Mouse (Mus musculus): ENCODE data around the gene Snx20. TPM values are rescaled to one million over a fixed set of nuclear protein-coding genes. Genes with fewer than 3 reads are reported as not detected.
A peak's percentile ranks its signal among the peaks of the same experiment; 100 is the strongest.

Snx20 gene
- total RNA-seq, 1 experiment = 1.4 TPM

DNA sequence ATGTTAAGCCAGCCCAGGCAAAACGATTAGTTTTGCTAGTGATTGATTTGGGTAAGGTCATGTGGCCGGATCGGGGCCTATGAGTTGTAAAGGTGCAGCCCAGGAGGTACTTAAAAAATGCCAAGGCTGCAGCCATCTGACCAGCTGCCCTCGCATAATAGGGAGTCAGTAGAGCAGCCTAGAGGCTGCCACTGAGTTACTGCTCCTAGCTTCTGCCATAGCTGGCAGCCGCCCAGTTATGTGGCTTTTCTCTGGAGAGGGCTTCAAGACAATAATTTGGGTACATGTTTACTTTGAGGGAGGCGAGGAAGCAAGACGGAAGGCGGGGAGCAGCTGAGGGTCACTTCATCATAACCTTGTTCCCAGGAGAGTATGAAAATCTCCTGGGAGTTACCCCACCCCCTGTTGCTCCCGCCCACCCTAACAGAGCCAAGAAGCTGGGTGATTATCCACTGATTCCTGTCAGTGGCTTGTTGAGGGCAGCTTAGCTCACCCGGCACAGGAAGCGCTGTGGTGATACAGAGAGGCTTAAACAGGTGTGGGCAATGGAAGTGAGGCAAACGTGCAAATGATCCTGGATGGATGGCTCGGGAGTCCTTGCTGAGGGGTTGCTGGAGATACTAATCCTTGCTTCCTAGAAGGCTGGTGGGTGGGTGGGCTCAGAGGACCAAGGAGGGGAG is 30.4 kb downstream of the Snx20 start:
- no peak overlapping the region for H3K9ac ChIP-seq (ENCODE audit: insufficient read depth, low read depth, low read length, poor library complexity, severe bottlenecking)
- H3K9me3 ChIP-seq (ENCODE audit: control insufficient read depth, insufficient read depth, low read depth, low read length) = no peaks in the 10 kb centered on the region
- no peak for DNase-seq (ENCODE audit: low read depth, low spot score)
- in situ Hi-C loops (cut with MboI; ENCODE audit: low sequenced_read_pairs in 2 of 2, unreplicated experiment in 2 of 2) = no loop called here
- TF ChIP-seq ZC3H11A (IDR thresholded peaks at IDR 0.05; ENCODE audit: borderline replicate concordance, low read depth, low read length) = no peak
- peaks cover 1 to 6% of the 10 kb centered on the region in 2 experiments; a peak in 1 of 4 replicates for H3K4me1 ChIP-seq (ENCODE audit: control insufficient read depth in 2 of 2, insufficient read depth in 2 of 2, low read length in 2 of 2, poor library complexity in 1 of 2)
- H3K27ac ChIP-seq (ENCODE audit: insufficient read depth, low read depth, low read length, poor library complexity, severe bottlenecking) = no peak overlapping the region
- H3K36me3 ChIP-seq (ENCODE audit: control insufficient read depth, insufficient read depth, low read length, poor library complexity, severe bottlenecking) = no peaks in the 10 kb centered on the region
- no peak overlapping the region for H3K4me3 ChIP-seq (ENCODE audit: insufficient read depth in 1 of 2, low read depth in 1 of 2, low read length in 2 of 2, poor library complexity in 1 of 2, severe bottlenecking in 1 of 2)

- Histone ChIP-seq H3K4me1 (ENCODE audit: control insufficient read depth in 2 of 2, insufficient read depth in 2 of 2, low read length in 2 of 2, poor library complexity in 1 of 2) (peaks cover 1 to 5% of the 10 kb centered on the region in 2 experiments; a peak in 1 of 4 replicates), H3K36me3 (ENCODE audit: control insufficient read depth, insufficient read depth, low read length, poor library complexity, severe bottlenecking) (no peaks in the 10 kb centered on the region), H3K27ac (ENCODE audit: insufficient read depth, low read depth, low read length, poor library complexity, severe bottlenecking) (no peak overlapping the region), H3K9me3 (ENCODE audit: control insufficient read depth, insufficient read depth, low read depth, low read length) (no peaks in the 10 kb centered on the region), H3K9ac (ENCODE audit: insufficient read depth, low read depth, low read length, poor library complexity, severe bottlenecking) (no peak overlapping the region), H3K4me3 (ENCODE audit: insufficient read depth in 1 of 2, low read depth in 1 of 2, low read length in 2 of 2, poor library complexity in 1 of 2, severe bottlenecking in 1 of 2) (no peak overlapping the region)
- TF ChIP-seq CHD2 (IDR thresholded peaks at IDR 0.05; ENCODE audit: low read depth, low read length) = no peak
- TF ChIP-seq MAFK (IDR thresholded peaks at IDR 0.05; ENCODE audit: insufficient read depth, low read depth, low read length) = no peak
- TF ChIP-seq ZC3H11A (IDR thresholded peaks at IDR 0.05; ENCODE audit: borderline replicate concordance, low read depth, low read length) = no peak
- no peak for TF ChIP-seq HCFC1 (IDR thresholded peaks at IDR 0.05; ENCODE audit: borderline replicate concordance, insufficient read depth, low read length)
- no peak for TF ChIP-seq ZNF384 (IDR thresholded peaks at IDR 0.05; ENCODE audit: low read depth, low read length)
- in situ Hi-C loops (cut with MboI; ENCODE audit: low sequenced_read_pairs in 2 of 2, unreplicated experiment in 2 of 2) = no loop called here
- DNase-seq (ENCODE audit: low read depth, low spot score) = peak; percentile 85
These were observed 31.6 kb downstream of the Snx20 start for GRCm38 (mm10) chr8:88604065-88605038.

- no peaks in the 10 kb centered on the region for H3K4me1 ChIP-seq (ENCODE audit: control insufficient read depth in 2 of 2, insufficient read depth in 2 of 2, low read length in 2 of 2, poor library complexity in 1 of 2)
- H3K9me3 ChIP-seq (ENCODE audit: control insufficient read depth, insufficient read depth, low read depth, low read length) = no peaks in the 10 kb centered on the region
- H3K27ac ChIP-seq (ENCODE audit: insufficient read depth, low read depth, low read length, poor library complexity, severe bottlenecking) = no peak overlapping the region
- H3K4me3 ChIP-seq (ENCODE audit: insufficient read depth in 1 of 2, low read depth in 1 of 2, low read length in 2 of 2, poor library complexity in 1 of 2, severe bottlenecking in 1 of 2) = no peak overlapping the region
- H3K36me3 ChIP-seq (ENCODE audit: control insufficient read depth, insufficient read depth, low read length, poor library complexity, severe bottlenecking) = no peaks in the 10 kb centered on the region
- in situ Hi-C loops (cut with MboI; ENCODE audit: low sequenced_read_pairs in 2 of 2, unreplicated experiment in 2 of 2) = no loop called here
- H3K9ac ChIP-seq (ENCODE audit: insufficient read depth, low read depth, low read length, poor library complexity, severe bottlenecking) = no peak overlapping the region
- DNase-seq (ENCODE audit: low read depth, low spot score) = no peak
- no peak for TF ChIP-seq MAFK (IDR thresholded peaks at IDR 0.05; ENCODE audit: insufficient read depth, low read depth, low read length)
- TF ChIP-seq CHD2 (IDR thresholded peaks at IDR 0.05; ENCODE audit: low read depth, low read length) = no peak
- no peak for TF ChIP-seq ZC3H11A (IDR thresholded peaks at IDR 0.05; ENCODE audit: borderline replicate concordance, low read depth, low read length)
- no peak for TF ChIP-seq ZNF384 (IDR thresholded peaks at IDR 0.05; ENCODE audit: low read depth, low read length)
- TF ChIP-seq HCFC1 (IDR thresholded peaks at IDR 0.05; ENCODE audit: borderline replicate concordance, insufficient read depth, low read length) = no peak
These were observed 32.4 kb downstream of the Snx20 start for GRCm38 (mm10) chr8:88603446-88603989.

DNA sequence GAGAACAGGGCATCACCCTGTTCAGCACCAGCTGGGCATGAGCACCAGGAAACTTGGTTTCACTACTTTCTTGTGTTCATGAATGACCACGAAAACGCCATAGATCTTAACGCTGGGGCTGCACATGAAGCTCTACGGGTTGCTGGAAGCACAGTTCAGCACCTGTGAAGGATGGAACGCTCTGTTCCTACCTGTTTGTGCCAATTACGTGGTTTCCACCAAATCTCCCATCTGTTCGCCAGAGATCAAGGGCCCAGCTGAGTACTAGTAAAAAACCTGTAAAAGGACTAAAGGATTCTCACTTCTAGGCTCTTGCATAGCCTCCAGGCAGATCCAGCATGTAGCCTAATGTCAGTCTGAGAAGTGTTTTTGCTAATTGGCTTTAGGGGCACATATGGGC is 36.4 kb downstream of the Snx20 start:
- no peak for TF ChIP-seq CHD2 (IDR thresholded peaks at IDR 0.05; ENCODE audit: low read depth, low read length)
- TF ChIP-seq ZNF384 (IDR thresholded peaks at IDR 0.05; ENCODE audit: low read depth, low read length) = no peak
- no peak for TF ChIP-seq ZC3H11A (IDR thresholded peaks at IDR 0.05; ENCODE audit: borderline replicate concordance, low read depth, low read length)
- no peak for TF ChIP-seq HCFC1 (IDR thresholded peaks at IDR 0.05; ENCODE audit: borderline replicate concordance, insufficient read depth, low read length)
- TF ChIP-seq MAFK (IDR thresholded peaks at IDR 0.05; ENCODE audit: insufficient read depth, low read depth, low read length) = no peak
- Histone ChIP-seq H3K36me3 (ENCODE audit: control insufficient read depth, insufficient read depth, low read length, poor library complexity, severe bottlenecking) (no peaks in the 10 kb centered on the region), H3K27ac (ENCODE audit: insufficient read depth, low read depth, low read length, poor library complexity, severe bottlenecking) (no peak overlapping the region), H3K4me1 (ENCODE audit: control insufficient read depth in 2 of 2, insufficient read depth in 2 of 2, low read length in 2 of 2, poor library complexity in 1 of 2) (no peaks in the 10 kb centered on the region), H3K9me3 (ENCODE audit: control insufficient read depth, insufficient read depth, low read depth, low read length) (no peaks in the 10 kb centered on the region), H3K4me3 (ENCODE audit: insufficient read depth in 1 of 2, low read depth in 1 of 2, low read length in 2 of 2, poor library complexity in 1 of 2, severe bottlenecking in 1 of 2) (no peak overlapping the region), H3K9ac (ENCODE audit: insufficient read depth, low read depth, low read length, poor library complexity, severe bottlenecking) (no peak overlapping the region)
- DNase-seq (ENCODE audit: low read depth, low spot score) = no peak
- in situ Hi-C loops (cut with MboI; ENCODE audit: low sequenced_read_pairs in 2 of 2, unreplicated experiment in 2 of 2) = no loop called here

Data from ES-E14 (cell line).